Mouse (Mus musculus) c-Kit-positive CD71-positive TER-119-negative erythroid progenitor cells, embryonic 14.5 days (primary cell): ENCODE data around the gene Gm26938.
A peak's percentile ranks its signal among the peaks of the same experiment; 100 is the strongest.

Source experiments
- DNase-seq: peaks from one replicate; pipeline ENCODE4 v3.0.0-alpha.2; 2013; ENCODE audit warnings: low read depth

Gene Gm26938

GRCm38 (mm10) chr5:139815964-139816363 lies 10.2 kb downstream of the Gm26938 start:
- no peak for DNase-seq

GRCm38 (mm10) chr5:139813963-139814381 lies 12.2 kb downstream of the Gm26938 start:
- DNase-seq, result no peak

GRCm38 (mm10) chr5:139813126-139813490 lies 13.1 kb downstream of the Gm26938 start:
- DNase-seq, result no peak

- no peak for DNase-seq
These were observed 13.6 kb downstream of the Gm26938 start for GRCm38 (mm10) chr5:139812398-139813125.

- no peak for DNase-seq
These were observed 14.4 kb downstream of the Gm26938 start for GRCm38 (mm10) chr5:139811677-139812397.

- DNase-seq, result no peak
These were observed 16.8 kb downstream of the Gm26938 start for GRCm38 (mm10) chr5:139809397-139809796.

- DNase-seq, result no peak
These were observed 20.3 kb downstream of the Gm26938 start for GRCm38 (mm10) chr5:139805924-139806323.

GRCm38 (mm10) chr5:139804573-139805111 lies 21.6 kb downstream of the Gm26938 start:
- DNase-seq, result no peak

GRCm38 (mm10) chr5:139804107-139804551 lies 22.1 kb downstream of the Gm26938 start:
- DNase-seq, result peak; percentile 88

- DNase-seq, result no peak
These were observed 22.6 kb downstream of the Gm26938 start for GRCm38 (mm10) chr5:139803601-139804102.

GRCm38 (mm10) chr5:139803165-139803564 lies 23.0 kb downstream of the Gm26938 start:
- no peak for DNase-seq

- DNase-seq, result no peak
These were observed 24.3 kb downstream of the Gm26938 start for GRCm38 (mm10) chr5:139801880-139802279.

- DNase-seq, result no peak
These were observed 25.0 kb downstream of the Gm26938 start for GRCm38 (mm10) chr5:139801231-139801630.

- DNase-seq, result no peak
These were observed 26.2 kb downstream of the Gm26938 start for GRCm38 (mm10) chr5:139799801-139800590.

GRCm38 (mm10) chr5:139799041-139799440 lies 27.2 kb downstream of the Gm26938 start:
- no peak for DNase-seq

- no peak for DNase-seq
These were observed 27.9 kb downstream of the Gm26938 start for GRCm38 (mm10) chr5:139798168-139798900.

- DNase-seq, result no peak
These were observed 28.6 kb downstream of the Gm26938 start for GRCm38 (mm10) chr5:139797473-139798167.

GRCm38 (mm10) chr5:139796900-139797299 lies 29.3 kb downstream of the Gm26938 start:
- no peak for DNase-seq

GRCm38 (mm10) chr5:139796001-139796620 lies 30.1 kb downstream of the Gm26938 start:
- DNase-seq, result no peak

GRCm38 (mm10) chr5:139794938-139795337 lies 31.3 kb downstream of the Gm26938 start:
- no peak for DNase-seq
